Mouse (Mus musculus): ENCODE results near the gene Spocd1.

Gene Spocd1

DNA sequence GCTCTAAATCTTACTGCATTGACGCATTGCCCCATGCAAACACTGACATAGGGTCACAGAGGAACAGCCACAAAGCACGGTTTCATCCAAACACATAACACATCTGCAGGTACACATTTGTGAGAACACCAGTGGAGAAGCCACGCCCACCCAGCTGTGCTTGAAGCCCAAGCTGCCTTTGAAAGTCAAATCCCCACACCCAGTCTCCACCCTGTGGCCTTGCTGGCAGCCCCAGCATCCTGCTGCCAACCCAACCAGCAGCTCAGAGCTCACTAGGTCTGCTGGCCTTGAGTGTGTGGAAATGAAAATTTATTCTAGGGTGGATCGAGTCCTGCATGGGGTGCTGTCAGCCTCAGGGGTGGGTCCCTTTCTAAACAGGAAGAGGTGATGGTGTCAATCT lies 48.2 kb downstream of the Spocd1 start:
- DNase-seq: no peak

DNA sequence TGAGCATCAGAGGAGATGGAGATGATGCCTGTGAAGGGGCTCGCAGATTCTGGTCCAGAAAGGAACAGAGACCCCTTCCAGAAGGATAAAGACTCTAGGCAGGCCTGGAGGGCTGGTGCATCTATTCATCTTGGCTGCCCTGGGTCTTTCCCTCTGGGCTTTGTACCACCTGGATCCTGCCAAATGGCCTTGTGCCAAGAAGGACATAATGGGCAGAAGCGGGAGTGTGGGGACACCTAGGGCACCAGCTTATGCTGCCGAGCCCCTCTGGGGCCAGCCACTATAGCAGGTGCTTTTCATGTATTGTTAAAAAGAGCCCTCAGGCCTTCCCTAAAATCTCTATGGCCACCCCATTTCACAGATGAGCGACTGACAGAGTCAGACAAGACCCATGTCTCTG lies 49.2 kb downstream of the Spocd1 start:
- DNase-seq: peak in 1 of 2 experiments; percentile 39

DNA sequence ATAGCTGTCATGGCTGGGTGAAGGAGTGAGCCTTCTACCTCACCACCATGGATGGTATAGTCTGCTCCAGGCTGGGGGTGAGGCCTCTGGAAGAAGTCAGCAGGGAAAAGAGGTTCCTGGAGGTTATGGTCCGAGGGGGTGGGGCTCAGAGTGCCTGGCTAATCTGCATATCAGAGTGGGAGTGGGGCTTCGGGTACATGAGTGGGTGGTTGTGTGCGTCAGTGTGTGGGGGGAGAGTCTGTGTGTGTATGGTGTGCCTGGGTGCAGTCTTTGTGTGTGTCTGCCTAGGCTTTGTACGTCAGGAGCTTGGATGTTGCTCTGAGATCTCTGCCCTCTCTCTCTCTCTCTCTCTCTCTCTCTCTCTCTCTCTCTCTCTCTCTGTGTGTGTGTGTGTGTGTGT lies 49.9 kb downstream of the Spocd1 start:
- no peak for DNase-seq

DNA sequence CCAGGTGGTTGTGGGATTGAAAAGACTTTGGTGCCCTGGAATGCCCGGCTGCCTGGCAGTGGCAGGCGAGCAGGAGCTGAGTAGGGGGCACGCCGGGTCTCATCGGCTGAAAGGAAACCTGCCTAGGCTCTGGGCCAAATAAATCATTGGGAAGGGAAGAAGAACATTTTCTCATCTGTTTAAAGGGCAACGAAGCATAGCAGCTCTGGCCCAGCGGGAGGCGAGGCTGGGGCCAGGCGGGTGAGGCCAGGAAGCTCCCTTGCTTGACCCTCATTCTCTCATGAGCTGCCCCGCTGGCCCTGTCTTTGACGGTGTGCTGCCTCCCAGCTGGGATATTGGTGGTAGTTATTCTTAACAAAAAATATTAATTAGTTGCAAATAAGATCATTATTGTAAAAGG lies 52.6 kb downstream of the Spocd1 start:
- no peak for DNase-seq

DNA sequence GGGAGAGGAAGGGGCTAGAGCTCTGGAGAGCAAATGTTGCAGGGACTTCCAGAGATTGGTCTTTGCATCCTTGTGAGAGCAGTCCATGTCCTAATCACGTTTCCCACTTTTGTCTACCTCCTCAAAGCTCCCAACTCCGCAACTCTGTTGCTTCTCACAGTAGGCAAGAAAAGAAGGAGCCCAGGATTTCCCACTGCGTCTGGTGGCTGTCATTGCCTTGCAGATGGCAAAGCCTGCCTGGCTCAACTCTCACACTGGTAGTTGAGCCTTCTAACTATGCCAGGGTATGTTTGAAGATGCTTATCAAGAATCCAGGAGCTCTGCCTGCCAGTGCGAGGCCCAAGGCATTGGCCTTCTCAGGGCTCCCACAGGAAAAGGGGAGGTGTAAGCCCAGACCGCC lies 54.0 kb downstream of the Spocd1 start:
- DNase-seq: no peak

DNA sequence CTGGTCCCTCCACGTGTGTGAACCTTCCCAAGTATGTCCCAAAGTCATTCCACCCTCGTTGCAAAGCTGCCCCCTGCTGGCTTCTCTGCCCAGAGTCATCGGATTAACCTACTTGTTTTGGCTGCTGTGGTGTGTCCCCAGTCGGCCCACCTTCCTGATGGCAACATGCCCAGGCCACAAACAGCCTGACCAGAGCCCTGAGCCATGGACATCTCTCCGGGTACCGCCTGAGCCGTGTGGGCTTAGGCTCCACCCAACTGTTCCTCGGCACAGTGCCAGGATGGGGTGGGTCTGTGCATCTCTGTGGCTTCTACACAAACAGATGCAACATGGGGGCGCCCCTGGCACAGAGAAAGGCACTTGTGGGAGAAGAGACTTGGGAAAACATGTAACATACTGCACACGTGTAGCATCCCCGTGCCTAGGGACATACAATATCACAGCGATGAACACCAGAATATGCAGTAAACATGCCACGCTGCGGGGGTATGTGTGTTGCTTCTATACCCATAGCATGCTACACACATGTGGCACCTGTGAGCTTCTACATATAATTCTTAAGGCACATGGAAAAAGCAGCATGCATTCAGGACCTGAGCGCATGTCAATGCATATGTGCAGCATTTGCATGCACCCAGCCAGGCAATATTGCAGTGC lies 54.8 kb downstream of the Spocd1 start:
- DNase-seq: peak; percentile 79 to 83

DNA sequence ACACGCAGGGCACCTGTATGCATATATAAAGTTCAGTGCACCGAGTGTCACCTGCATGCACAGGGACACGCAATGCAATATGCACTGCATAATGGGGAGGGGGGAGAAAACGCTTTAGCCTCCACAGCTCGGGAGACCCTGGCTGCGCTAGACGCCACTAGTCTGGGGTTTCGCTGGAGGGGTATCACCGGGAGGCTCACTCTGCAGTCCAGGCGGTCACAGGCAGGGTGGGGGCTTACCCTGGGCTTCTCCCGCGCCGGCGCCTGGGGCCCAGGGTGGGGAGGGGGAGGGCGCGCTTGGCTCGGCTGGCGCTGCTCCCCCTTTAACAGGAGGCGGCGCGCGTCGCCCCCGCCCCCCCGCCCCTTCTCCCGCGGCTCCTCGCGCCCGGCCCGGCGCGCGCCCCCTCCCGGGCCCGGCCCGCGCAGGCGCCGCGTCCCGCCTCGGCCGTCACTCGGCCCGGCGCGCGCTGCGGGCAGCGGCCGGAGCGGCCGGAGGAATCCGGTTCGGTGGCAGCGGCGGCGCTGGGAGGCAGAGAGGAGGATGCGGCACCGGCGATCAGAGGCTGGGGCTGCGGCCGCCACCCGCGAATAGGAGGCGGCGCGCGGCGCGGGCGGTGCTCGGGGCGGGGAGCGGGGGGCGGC lies 55.5 kb downstream of the Spocd1 start, which contains the start of gene Adgrb2:
Gene Adgrb2 (plus strand): TSS at position 450 of the 641 bp plus-strand sequence.
- peak; percentile 55 to 65 for DNase-seq

DNA sequence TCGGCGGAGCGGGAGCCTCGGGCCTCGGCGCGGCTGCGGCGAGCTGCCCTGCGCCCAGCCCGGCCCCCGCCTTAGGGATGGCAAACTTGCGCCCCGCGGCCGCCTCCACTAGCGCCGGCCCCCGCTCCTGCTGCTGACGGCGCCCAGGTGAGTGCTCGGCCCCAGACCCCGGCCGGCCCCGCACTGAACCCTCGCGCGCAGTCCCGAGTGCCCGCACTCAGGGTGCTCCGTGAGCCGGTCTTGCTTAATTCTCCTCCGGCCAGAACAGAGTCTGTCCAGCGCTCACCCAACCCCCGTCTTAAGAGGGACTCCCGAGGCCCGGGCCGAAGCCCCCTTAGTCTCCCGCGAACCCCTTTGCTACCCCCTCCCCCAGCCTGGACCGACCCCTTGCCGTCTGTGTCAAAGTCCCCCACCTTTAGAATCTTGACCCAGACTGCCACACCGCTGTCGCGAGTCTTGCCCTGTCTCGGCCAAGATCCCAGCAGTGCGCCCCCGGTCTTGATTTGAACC lies 56.2 kb downstream of the Spocd1 start:
- DNase-seq: peak in 1 of 2 experiments; percentile 45

DNA sequence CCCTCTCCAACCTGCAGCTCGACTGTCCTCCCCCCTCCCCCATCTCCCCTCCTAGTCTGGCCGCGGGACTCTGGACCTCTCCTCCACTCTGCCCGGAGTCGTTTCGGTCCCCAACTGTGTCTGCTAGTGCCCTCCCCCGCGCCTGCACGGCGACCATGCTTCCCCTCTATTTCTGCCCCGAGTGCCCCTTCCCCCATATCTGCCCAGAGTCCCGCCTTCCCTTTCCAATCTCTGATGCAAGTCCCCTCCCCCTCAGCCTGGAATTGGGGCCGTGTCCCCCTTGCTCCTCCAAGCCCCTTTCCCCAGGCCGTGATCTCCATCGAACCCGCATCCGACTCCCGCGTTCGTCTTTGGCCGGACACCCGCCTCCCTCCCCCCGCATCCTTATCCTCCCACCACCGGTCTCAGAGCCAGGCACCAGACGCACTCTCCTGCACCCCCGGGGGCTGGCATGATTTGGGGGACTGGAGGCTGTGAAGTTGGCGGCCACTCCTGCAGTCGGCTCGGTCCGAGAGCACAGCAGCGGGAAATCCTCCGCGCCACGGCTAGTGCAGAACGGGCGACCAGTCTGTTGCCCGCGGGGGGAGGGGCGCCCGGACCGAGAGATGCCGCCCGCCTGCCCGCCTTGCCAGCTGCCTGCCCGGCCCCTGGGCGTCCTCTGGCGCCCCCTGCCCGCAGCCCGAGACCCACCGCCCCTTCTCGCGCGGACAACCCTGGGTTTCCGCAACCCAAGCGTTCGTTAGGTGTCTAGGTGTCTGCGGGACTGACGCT lies 56.8 kb downstream of the Spocd1 start:
- peak; percentile 80 to 86 for DNase-seq

DNA sequence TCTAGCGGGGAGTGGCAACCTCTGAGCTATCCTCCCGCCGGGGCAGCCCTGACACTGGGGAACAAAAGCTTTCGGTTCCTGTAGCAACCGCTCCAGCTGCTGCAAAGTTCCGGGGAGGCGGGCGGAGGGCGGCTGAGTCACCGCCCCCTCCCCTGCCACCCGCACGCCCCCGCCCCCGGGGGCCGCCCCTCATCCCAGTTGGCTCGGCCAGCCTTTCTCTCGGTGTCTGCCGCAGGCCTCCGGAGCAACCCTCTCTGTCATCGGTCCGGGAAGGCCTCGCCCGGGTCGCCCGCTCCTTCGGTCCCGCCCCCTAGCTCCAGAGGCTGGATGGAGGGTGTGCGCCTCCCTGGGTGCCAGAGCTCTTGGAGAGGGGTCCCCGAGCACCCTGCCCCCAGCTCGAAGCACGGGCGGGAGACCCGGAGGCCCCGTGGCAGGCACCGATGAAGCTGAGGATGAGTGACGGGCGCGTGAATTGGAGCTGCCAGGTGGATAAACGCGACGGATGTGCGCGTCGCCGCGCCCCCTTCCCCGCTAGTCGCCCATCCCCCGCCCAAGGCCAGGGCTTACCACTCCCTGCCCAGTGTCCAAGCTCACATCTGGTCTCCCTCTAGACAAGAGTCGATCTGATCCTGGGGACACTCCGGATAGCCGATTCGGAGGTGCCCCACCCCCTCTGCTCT lies 58.9 kb downstream of the Spocd1 start:
- no peak for DNase-seq

DNA sequence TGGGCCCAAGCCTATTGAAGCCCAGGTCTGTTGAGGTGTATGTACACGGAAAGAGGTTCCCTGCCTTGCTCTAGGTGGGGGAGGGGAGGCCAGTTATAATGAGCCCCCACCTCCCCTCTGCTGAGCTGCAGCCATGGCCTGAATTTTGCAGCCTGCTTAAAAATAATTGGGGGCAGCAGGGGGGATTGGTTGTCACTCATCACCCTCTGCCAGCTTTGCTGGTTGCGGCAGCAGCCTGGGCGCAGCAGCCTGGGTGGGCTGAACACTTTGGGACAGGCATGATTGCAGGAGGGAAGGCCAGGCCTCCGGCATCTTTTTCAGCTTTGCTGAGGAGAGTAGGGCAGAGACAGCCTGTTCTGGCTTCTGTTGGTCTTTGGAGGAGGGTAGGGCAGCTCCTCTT lies 60.9 kb downstream of the Spocd1 start:
- DNase-seq: no peak

DNA sequence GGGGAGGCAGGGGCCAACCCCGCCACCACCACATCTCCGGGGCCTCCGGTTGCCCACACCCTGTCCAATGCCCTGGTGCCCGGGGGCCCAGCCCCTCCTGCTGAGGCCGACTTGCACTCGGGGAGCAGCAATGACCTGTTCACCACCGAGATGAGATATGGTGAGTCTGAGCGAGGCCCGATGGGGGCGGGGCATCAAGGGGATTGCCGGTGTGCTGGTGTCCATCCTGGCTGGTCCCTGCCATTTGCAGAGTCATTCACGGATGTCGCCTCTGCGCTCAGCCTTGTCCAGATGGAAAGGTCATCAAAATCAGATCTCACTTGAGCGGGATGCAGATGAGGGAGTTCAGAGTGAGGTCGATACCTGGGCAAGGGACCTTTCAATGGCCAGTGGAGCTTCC lies 63.7 kb downstream of the Spocd1 start:
- no peak for DNase-seq

DNA sequence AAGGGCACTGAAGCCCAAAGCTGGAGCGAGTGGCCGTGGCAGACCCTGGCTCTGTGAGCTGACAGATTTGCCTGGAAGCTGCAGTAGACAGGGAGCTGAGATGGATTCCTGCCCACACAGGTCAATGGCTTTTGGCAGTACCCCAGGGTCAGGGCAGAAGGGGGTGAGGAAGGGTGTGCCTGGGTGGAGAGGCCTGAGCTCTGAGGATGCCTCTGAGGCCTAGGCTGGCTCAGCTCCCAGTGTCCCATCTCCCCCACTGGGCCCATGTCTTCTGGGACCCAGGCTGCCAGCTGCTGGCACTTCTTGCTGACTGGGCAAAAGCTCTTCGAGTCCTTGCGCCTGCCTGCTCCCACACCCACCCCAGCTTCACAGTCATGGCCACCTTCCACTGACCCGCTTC lies 64.2 kb downstream of the Spocd1 start:
- peak; percentile 46 to 49 for DNase-seq

DNA sequence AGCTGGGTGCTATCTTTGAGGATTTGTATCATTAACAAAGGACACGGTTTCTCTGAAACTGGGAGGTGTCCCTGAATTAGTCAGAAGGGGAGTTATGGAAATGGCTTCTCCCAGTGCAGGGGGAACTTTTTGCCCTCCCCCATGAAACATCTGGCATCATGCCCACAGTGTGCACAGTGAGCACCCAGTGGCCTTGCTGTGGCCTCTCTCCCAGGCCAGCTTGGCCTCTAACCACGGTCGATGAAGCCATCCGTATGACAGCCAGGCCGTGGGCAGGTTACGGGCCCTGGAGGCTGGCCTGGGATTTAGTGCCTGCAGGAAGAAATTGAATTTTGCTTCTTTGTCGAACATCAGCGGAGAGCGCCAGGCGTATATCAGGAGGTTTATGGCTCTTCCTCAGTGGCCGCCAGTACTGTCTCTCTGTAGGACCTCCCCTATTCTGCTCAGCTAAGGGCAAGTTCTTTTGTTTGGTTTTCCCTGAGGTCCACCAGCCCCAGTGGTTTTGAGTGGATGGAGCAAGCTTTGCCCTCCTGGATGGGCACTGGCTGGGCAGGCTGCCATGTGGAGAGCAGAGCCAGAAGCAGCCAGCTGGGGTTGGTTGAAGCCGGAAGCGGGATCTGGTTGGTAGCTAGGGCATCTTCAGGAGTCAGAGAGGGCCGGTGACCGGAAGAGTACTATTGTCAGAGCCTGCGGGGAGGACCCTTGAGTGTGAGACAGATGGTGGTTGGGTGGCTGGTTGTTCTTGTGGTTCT lies 65.1 kb downstream of the Spocd1 start:
- peak in 1 of 2 experiments; percentile 45 for DNase-seq

DNA sequence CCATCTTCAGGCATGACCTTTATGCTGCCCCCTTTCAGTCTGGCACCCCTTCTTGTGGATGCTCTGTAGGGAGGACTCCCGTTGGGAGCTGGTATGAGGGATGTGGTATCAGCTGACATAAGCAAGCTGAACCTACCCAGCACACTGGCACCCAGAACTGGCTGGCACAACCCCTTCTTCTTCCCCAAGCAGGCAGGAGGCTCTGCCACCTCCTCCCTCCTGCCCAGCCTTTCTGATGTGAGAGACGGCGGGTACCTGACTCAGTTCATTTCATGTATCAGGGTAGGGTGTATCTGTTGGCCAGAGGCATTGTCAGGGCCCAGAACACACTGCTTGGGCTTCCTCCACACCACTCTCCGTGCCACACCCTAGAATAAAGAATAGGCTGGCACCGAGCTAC lies 65.7 kb downstream of the Spocd1 start:
- no peak for DNase-seq

DNA sequence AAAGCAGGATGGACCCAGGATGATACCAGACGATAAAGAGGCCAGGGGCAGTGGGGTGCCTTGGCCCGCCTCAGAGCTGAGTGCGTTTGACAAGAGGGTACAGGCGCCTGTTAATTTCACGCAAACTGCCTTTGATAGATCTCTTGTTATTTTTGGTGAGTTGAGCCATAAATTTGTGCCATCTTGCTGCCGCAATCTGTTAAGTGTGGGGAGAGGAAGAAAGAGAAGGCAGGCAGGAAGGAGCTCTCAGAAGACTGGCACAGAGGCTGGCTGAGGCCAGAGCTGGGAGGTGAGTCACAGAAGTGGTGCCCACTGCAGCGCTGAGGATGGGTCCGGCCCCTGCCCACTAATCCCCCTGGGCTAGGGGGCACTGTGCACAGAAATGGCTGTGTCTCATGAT lies 66.2 kb downstream of the Spocd1 start:
- no peak for DNase-seq

DNA sequence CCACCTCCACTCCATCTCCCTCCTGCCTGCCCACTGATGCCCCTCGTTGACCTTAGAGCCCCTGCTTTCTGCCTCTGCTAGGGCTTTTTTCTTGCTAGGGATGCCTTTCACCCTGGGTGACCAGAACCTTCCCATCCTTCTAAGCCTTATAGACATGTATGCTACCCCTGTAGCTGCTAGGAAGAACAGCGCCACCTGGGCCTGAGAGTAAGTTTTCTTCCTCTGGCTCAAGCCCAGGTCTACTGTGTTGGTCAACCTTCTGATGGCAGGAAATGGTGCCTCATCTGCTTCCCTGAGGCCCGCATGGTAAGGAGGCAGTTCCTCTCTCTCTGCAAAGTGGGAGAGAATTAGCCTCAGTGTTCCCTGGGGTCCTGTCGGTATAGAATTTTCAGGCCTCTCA lies 67.0 kb downstream of the Spocd1 start:
- no peak for DNase-seq

DNA sequence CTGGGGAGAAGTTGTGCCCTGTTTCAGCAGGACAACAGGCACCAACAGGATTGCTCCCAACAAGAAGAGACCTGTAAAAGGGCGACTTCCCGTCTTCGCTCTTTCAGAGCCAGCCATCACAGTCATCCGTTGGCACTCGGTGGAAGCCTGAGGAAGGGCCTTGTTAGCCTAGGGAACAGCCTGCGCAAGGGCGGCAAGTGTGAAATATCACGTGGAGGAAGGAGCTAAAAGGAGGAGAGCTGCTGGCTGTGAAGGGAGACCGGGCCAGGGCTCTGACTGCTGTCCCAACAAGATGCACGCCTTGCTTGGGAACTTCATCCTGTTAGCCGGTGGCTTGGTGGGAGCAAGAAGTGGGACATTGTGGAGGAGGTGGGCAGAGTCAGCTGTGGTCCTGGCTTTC lies 69.1 kb downstream of the Spocd1 start:
- DNase-seq: no peak

DNA sequence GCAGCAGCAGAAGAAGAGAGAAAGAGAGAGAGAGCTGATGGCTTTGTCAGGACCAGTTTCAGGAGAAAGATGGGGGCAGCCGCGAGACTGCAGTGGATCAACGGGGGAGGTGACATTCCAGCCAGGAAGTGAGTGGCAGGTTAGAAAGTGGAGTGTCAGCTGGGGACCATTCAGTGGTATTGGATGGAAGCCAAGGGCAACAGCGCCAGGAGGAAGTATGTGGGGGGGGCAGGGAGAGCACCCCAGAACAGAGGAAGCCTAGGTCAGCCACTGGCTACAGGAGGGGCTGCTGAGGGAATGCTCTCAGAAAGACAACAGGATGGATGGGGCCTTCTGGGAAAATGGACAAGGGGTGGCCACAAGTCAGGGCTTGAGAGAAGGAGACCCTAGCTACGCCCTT lies 72.7 kb downstream of the Spocd1 start:
- no peak for DNase-seq

DNA sequence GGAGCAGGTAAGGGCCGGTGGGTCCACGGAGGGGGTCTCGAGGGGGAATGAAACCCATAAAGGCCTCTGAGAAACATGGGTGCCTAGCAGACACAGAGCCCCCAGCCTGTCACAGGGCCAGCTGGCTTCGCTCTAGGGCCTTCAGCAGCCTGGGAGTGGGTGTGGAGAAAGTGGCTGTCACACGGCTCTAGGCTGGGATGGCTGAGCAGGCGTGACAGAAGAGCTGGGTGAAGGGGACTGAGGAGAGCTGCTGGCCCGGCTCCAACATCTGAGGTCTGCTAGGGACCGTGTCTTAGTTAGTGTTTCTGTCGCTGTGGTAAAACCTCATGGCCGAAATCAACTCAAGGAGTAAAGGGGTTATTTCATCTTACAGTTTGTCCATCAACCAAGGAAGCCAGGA lies 73.1 kb downstream of the Spocd1 start:
- no peak for DNase-seq

DNA sequence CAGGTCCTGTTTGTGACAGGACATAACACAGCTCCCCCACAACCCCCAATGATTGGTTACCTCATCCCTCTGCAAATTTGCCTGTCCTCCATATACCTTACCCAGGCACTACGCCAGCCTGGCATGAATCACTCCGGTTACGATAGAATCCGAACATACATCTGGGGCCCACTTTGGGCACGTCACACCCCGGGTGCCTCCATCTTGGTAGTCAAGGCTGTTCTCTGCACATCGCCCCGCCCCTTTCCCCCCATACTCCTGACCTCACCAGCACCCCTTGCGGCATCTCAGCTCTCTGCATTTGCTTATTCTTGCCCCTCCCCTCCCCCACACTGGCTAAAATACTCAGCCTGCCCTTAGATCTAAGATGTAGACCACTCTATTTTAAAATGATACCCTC lies 76.5 kb downstream of the Spocd1 start:
- DNase-seq: no peak

DNA sequence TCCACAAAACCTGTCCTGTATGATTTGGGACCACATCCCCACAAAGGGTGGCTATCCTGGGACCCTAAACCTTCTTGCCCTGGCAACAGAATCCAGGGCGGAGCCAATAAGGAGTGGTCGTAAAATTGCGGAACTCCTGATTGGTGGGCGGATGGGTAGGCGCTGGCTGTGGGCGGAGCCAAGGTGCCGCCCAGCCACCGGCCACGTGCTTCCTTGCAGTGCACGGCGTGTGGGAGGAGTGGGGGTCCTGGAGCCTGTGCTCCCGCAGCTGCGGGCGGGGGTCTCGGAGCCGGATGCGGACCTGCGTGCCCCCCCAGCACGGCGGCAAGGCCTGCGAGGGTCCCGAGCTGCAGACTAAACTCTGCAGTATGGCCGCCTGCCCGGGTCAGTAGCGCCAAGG lies 77.5 kb downstream of the Spocd1 start:
- no peak for DNase-seq

Measured in cerebellum, postnatal 36 days (tissue).